Mouse (Mus musculus) lung, embryonic 16.5 days (tissue): ENCODE data around the gene Wdr54. TPM values are rescaled to one million over a fixed set of nuclear protein-coding genes. Genes with fewer than 3 reads are reported as not detected.

ENCODE experiments used
- ATAC-seq: fragments of 200-750 bp; cut with Nextera tagmentation; 2 replicates; pipeline ENCODE4 v1.8.0; 2017; ENCODE audit warnings: low read depth, mild to moderate bottlenecking, moderate library complexity
- H3K27ac ChIP-seq: fragments of 300-500 bp; sonication (generic); 2 replicates; pipeline ENCODE4 v1.5.1; 2014; ENCODE audit warnings: mild to moderate bottlenecking, control low read depth, low read length
- H3K27me3 ChIP-seq: fragments of 300-500 bp; sonication (generic); 2 replicates; pipeline ENCODE4 v1.6.1; 2014; ENCODE audit warnings: low read depth, low read length, mixed read lengths; ENCODE audit not compliant: control insufficient read depth, insufficient read depth
- H3K36me3 ChIP-seq: fragments of 300-500 bp; sonication (generic); 2 replicates; pipeline ENCODE4 v1.6.1; 2014; ENCODE audit warnings: low read length; ENCODE audit not compliant: control insufficient read depth, insufficient read depth
- H3K4me1 ChIP-seq: fragments of 300-500 bp; sonication (generic); replicated peaks from 2 replicates; pipeline ENCODE4 v1.6.1; 2014; ENCODE audit warnings: low read length, mixed read lengths; ENCODE audit not compliant: control insufficient read depth, insufficient read depth
- H3K4me2 ChIP-seq: fragments of 300-500 bp; sonication (generic); 2 replicates; pipeline ENCODE4 v1.6.1; 2014; ENCODE audit warnings: low read depth, low read length, control low read depth
- H3K4me3 ChIP-seq: fragments of 300-500 bp; sonication (generic); 2 replicates; pipeline ENCODE4 v1.5.1; 2014; ENCODE audit warnings: mild to moderate bottlenecking, low read length, control low read depth
- H3K9ac ChIP-seq: fragments of 300-500 bp; sonication (generic); 2 replicates; pipeline ENCODE4 v1.6.1; 2014; ENCODE audit warnings: low read length, control low read depth
- H3K9me3 ChIP-seq: fragments of 300-500 bp; sonication (generic); 2 replicates; pipeline ENCODE4 v1.6.1; 2016; ENCODE audit warnings: low read length; ENCODE audit not compliant: control insufficient read depth
- WGBS: fragments of 180-500 bp; shearing (Covaris S2); extraction: QIAGEN DNeasy Blood & Tissue Kit; methylation state at CpG from one replicate; pipeline ENCODE4 v1.1.7; 2014; 5-methylcytosine and 5-hydroxymethylcytosine counted together
- polyA plus RNA-seq: library from polyadenylated mRNA; unstranded; fragments of >200 nt; fragmentation: Nextera tagmentation; extraction: Ambion mirVana; gene quantifications from 2 replicates; pipeline ENCODE4 v1.2.1, GENCODE M21; 2015

Wdr54 gene
- polyA plus RNA-seq, 1 experiment from 2014 or later: 7.2 TPM

DNA sequence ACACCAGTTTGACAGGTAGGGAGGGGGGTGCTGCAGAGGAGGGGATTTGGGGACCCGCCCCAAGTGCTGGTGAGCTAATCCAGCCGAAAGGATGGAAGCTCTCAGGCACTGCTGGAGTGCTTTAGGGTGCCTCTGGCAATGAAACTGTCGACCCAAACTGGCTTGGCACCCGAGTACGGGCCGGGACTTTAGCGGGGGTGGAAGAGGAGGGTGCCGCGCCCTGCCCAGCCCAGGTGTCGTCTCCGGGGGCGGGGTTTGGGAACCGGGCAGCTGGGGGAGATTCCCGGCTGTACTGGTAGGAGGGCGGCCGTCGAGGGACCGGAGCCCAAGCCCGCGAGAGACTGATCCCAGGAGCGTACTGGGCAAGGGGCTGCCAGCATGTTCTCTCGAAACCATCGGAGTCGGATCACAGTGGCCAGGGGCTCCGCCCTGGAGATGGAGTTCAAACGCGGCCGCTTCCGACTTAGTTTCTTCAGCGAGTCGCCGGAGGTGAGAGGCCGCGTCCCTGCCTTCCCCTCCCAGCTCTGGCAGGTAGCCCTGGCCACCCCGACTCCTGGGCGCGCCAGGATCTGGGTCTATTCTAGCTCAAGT lies 20.5 kb downstream of the Wdr54 start:
- H3K27me3 ChIP-seq: no peaks in the 10 kb centered on the region
- no peak for ATAC-seq
- H3K27ac ChIP-seq: peak overlapping the region; percentile 100
- H3K4me1 ChIP-seq: peaks cover 34% of the 10 kb centered on the region
- peak overlapping the region; percentile 89 for H3K9ac ChIP-seq
- H3K9me3 ChIP-seq: no peaks in the 10 kb centered on the region
- H3K4me3 ChIP-seq: peak overlapping the region; percentile 63
- 7% methylated on average over 37 of the region's 37 CpGs for WGBS
- no peaks in the 10 kb centered on the region; the same call in 1 of the 2 replicates for H3K36me3 ChIP-seq
- H3K4me2 ChIP-seq: peak overlapping the region; percentile 85

GRCm38 (mm10) chr6:83134951-83135513 lies 21.2 kb downstream of the Wdr54 start, which contains the start of gene Rtkn:
TSS of gene Rtkn (plus strand) at chr6:83135463.
- peak within 1 kb of the TSS; percentile 63 for H3K4me3 ChIP-seq
- peaks cover 34% of the 10 kb centered on the region for H3K4me1 ChIP-seq
- peak within 1 kb of the TSS; percentile 100 for H3K27ac ChIP-seq
- WGBS: 53% methylated on average over 7 of the region's 7 CpGs
- H3K9ac ChIP-seq: peak within 1 kb of the TSS; percentile 89
- peak within 1 kb of the TSS; percentile 85 for H3K4me2 ChIP-seq
- no peaks in the 10 kb centered on the region for H3K27me3 ChIP-seq
- no peaks in the 10 kb centered on the region for H3K9me3 ChIP-seq
- no peak for ATAC-seq
- no peaks in the 10 kb centered on the region; the same call in 1 of the 2 replicates for H3K36me3 ChIP-seq

DNA sequence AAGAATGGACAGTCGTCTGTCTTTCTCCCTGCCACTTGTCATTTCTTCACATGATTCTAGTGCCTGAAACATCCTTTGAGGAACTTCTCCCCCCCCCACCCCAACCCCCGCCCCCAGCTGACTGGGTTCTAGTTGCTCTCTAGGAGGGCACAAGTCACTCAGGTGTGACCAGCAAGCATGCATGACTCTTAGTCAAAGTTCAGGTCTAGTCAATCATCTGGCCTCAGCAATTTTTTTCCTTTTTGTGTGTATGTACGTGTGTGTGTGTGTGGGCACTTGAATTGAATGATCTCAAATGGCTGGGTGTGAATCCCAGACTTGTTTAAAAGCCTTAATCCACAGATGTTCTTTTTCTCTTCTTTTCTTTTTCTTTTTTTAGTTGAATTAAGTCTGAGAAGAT lies 22.0 kb downstream of the Wdr54 start:
- Histone ChIP-seq H3K9me3 (no peaks in the 10 kb centered on the region), H3K4me3 (no peak overlapping the region)
- WGBS: 59% methylated on average over 3 of the region's 3 CpGs

DNA sequence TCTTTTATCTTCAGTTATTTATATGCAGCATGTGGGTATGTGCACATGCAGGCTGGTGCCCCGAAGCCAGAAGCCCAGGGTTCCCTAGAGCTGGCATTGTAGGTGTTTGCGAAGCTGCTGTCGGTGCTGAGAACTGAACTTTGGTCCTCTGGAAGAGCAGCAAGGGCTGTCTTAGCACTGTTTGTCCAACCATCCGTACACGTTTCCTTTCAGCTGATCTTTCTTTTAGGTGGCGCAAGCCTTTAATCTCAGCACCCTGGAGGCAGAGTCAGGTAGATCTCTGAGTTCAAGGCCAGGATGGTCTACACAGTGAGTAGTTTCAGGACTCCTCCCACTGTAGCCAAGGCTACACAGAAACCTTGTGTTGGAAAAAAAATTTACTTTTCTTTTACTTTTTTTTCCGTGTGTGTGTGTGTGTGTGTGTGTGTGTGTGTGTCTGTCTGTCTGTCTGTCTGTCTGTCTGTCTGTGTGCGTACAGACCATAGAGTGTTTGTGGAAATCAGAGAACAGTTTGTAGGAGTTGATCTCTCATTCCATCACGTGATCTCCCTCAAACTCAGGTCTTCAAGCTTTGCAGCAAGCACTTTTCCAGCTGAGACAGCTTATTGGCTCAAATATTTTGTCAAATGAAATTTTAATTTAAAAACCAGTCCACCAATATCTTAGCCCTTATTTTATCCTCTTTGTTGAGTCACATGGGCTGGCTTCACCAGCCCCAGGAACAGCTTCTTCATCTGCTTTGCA lies 23.8 kb downstream of the Wdr54 start:
- no peaks in the 10 kb centered on the region for H3K9me3 ChIP-seq
- H3K36me3 ChIP-seq: no peaks in the 10 kb centered on the region
- H3K4me3 ChIP-seq: no peak overlapping the region
- no peak overlapping the region for H3K4me2 ChIP-seq
- H3K9ac ChIP-seq: no peak overlapping the region
- peak overlapping the region; percentile 56; the same call in 1 of the 2 replicates for H3K27ac ChIP-seq
- no peak for ATAC-seq
- no peaks in the 10 kb centered on the region for H3K27me3 ChIP-seq
- H3K4me1 ChIP-seq: peaks cover 18% of the 10 kb centered on the region
- WGBS: 65% methylated on average over 9 of the region's 9 CpGs

More for the DNA sequence above, 22.0 kb downstream of the Wdr54 start:
- Histone ChIP-seq H3K4me1 (peaks cover 33% of the 10 kb centered on the region), H3K36me3 (no peaks in the 10 kb centered on the region), H3K27me3 (no peaks in the 10 kb centered on the region), H3K4me2 (no peak overlapping the region), H3K27ac (no peak overlapping the region), H3K9ac (no peak overlapping the region)
- ATAC-seq: no peak

GRCm38 (mm10) chr6:83131469-83132034 lies 24.6 kb downstream of the Wdr54 start:
- Histone ChIP-seq H3K4me3 (no peak overlapping the region), H3K27me3 (no peaks in the 10 kb centered on the region), H3K36me3 (no peaks in the 10 kb centered on the region), H3K4me2 (peak overlapping the region; percentile 3; the same call in 1 of the 2 replicates), H3K9ac (no peak overlapping the region), H3K4me1 (peaks cover 18% of the 10 kb centered on the region), H3K9me3 (no peaks in the 10 kb centered on the region), H3K27ac (peak overlapping the region; percentile 86)
- WGBS: 37% methylated on average over 6 of the region's 6 CpGs
- peak; percentile 27 for ATAC-seq

DNA sequence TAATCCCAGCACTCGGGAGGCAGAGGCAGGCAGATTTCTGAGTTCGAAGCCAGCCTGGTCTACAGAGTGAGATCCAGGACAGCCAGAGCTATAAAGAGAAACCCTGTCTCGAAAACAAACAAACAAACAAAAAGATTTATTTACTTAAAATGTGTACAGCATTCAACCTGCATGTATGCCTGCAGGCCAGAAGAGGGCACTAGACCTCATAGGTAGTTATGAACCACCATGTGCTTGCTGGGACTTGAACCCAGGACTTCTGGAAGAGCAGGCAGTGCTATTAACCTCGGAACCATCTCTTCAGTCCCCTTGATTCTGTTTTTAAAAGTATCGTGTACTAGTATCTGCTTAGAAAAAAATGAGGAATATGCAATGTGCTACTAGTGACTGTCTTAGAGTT lies 28.8 kb downstream of the Wdr54 start:
- H3K9ac ChIP-seq: no peak overlapping the region
- no peak overlapping the region for H3K4me2 ChIP-seq
- H3K4me1 ChIP-seq: peaks cover 19% of the 10 kb centered on the region
- H3K27me3 ChIP-seq: no peaks in the 10 kb centered on the region
- 89% methylated on average over 5 of the region's 5 CpGs for WGBS
- H3K9me3 ChIP-seq: no peaks in the 10 kb centered on the region
- H3K27ac ChIP-seq: no peak overlapping the region
- no peak overlapping the region for H3K4me3 ChIP-seq
- H3K36me3 ChIP-seq: no peaks in the 10 kb centered on the region
- ATAC-seq: no peak

DNA sequence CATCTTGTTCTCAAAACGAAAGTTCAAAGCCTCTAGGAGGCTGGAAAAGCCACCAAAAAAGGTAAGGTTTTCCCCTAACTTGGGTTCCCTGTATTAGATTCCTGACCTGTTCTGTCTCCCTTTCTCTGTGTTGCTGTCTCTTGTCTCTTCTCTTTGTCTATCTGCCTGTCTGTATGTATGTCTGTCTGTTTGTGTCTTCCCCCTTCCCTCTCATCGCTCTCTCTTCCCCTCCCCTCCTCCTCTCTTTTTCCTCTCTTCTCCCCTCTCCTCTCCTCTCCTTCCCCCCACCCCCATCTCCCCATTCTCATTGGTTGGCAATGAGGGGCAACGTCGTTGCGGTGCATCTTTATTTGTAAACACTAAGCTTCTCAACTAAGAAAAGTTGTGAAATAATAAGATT lies 30.9 kb downstream of the Wdr54 start, which contains the start of gene Ino80b:
TSS of gene Ino80b (minus strand) at position 101 of the 400 bp plus-strand sequence.
- no peaks in the 10 kb centered on the region for H3K27me3 ChIP-seq
- no peaks in the 10 kb centered on the region for H3K36me3 ChIP-seq
- no peak for ATAC-seq
- H3K27ac ChIP-seq: peak within 1 kb of the TSS; percentile 80
- peaks cover 20% of the 10 kb centered on the region for H3K4me1 ChIP-seq
- H3K9me3 ChIP-seq: no peaks in the 10 kb centered on the region
- H3K4me2 ChIP-seq: peak within 1 kb of the TSS; percentile 94
- H3K9ac ChIP-seq: peak within 1 kb of the TSS; percentile 89
- 12% methylated on average over 5 of the region's 5 CpGs for WGBS
- H3K4me3 ChIP-seq: peak within 1 kb of the TSS; percentile 88

- peak; percentile 31 for ATAC-seq
- no peaks in the 10 kb centered on the region for H3K9me3 ChIP-seq
- peaks cover 24% of the 10 kb centered on the region for H3K4me1 ChIP-seq
- WGBS: under 1% methylated on average over 30 of the region's 30 CpGs
- peak overlapping the region; percentile 80 for H3K27ac ChIP-seq
- H3K36me3 ChIP-seq: no peaks in the 10 kb centered on the region
- H3K27me3 ChIP-seq: no peaks in the 10 kb centered on the region
- H3K4me3 ChIP-seq: peak overlapping the region; percentile 88
- H3K4me2 ChIP-seq: peak overlapping the region; percentile 94
- H3K9ac ChIP-seq: peak overlapping the region; percentile 89
Measured at GRCm38 (mm10) chr6:83124851-83125312, 31.3 kb downstream of the Wdr54 start.

DNA sequence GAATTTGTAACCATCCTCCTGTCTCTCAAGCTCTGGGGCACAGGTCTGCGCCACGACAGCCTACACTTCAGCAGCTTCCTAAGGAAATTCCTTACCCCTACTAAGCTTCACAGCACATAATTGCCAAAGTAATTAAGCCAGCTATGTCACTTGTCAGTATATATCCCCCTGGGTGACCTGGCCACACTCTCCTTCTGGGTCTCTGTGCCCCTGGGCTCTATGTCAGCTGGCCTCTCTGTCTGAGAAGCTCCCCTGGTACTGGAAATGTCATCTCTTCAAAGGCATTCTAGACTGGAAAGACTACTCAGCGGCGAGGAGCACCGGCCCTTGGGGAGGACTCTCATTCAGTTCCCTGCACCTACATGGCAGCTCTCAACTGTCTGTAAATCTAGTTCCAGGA lies 33.2 kb downstream of the Wdr54 start:
- H3K27ac ChIP-seq: no peak overlapping the region; the same call in 1 of the 2 replicates
- no peak for ATAC-seq
- no peak overlapping the region; the same call in 1 of the 2 replicates for H3K9ac ChIP-seq
- WGBS: 70% methylated on average over 5 of the region's 5 CpGs
- H3K4me1 ChIP-seq: peaks cover 26% of the 10 kb centered on the region
- H3K27me3 ChIP-seq: no peaks in the 10 kb centered on the region
- H3K4me3 ChIP-seq: peak overlapping the region; percentile 72; the same call in 1 of the 2 replicates
- peaks cover 12% of the 10 kb centered on the region for H3K36me3 ChIP-seq
- H3K9me3 ChIP-seq: no peaks in the 10 kb centered on the region
- H3K4me2 ChIP-seq: peak overlapping the region; percentile 96
